Mouse (Mus musculus): Measurements from ENCODE around the gene Amhr2. TPM values are rescaled to one million over a fixed set of nuclear protein-coding genes. Genes with fewer than 3 reads are reported as not detected.

The Amhr2 gene
- polyA plus RNA-seq, 1 experiment, result 4.8 TPM

DNA sequence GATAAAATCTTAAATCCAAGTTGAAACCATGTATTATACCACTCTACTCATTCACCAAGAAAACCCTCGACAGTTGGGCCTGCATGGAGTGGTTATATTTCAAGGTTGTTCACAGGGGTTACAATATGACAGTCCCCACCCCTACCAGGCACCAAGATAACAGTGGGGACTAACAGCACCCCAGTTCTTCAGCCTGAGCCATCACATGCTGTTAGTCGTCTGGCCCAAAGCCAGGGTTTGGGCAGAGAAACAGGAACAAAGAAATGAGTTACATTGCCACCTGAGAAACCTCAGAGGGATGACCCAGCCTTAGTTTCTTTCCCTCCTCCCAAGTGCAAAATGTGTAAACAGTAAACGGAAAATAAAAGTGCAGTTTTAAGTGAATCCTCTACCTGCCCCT is 54.2 kb downstream of the Amhr2 start:
- H3K4me3 ChIP-seq (replicated peaks; ENCODE audit: control insufficient read depth, low read depth, low read length), result no peak overlapping the region
- H3K27ac ChIP-seq (ENCODE audit: control insufficient read depth, insufficient read depth, low read depth, low read length, poor library complexity), result no peak overlapping the region
- 39% methylated on average over 3 of the region's 3 CpGs for WGBS
- no peak for TF ChIP-seq CTCF (IDR thresholded peaks at IDR 0.05; ENCODE audit: control insufficient read depth, insufficient read depth, low read length)
- TF ChIP-seq POLR2A (IDR thresholded peaks at IDR 0.05; ENCODE audit: borderline replicate concordance, control insufficient read depth, low read depth, low read length), result no peak
- no peaks in the 10 kb centered on the region for H3K4me1 ChIP-seq (ENCODE audit: control insufficient read depth, insufficient read depth, low read length)

DNA sequence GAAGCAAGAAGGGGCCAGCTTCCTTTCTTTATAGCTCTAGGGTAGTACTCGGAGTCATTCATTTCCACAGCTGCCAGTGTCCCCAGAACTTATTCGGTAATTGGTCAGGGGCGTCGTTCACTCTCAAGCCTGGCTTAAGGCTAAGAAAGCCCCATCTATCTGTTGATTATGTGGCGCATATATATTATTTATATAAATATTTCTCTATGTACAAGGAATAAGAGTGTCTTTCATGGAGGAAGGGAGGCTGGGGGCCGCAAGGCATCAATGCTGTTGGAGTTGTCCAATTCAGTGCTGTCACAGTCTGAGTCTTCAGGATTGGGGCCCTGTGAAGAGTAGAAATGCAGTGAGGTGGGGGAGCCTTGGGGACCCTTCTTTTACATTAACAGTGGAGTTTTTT is 54.7 kb downstream of the Amhr2 start:
- no peak for TF ChIP-seq POLR2A (IDR thresholded peaks at IDR 0.05; ENCODE audit: borderline replicate concordance, control insufficient read depth, low read depth, low read length)
- TF ChIP-seq CTCF (IDR thresholded peaks at IDR 0.05; ENCODE audit: control insufficient read depth, insufficient read depth, low read length), result no peak
- Histone ChIP-seq H3K4me1 (ENCODE audit: control insufficient read depth, insufficient read depth, low read length) (no peaks in the 10 kb centered on the region), H3K4me3 (replicated peaks; ENCODE audit: control insufficient read depth, low read depth, low read length) (no peak overlapping the region), H3K27ac (ENCODE audit: control insufficient read depth, insufficient read depth, low read depth, low read length, poor library complexity) (no peak overlapping the region)
- 84% methylated on average over 6 of the region's 6 CpGs for whole genome bisulfite sequencing

DNA sequence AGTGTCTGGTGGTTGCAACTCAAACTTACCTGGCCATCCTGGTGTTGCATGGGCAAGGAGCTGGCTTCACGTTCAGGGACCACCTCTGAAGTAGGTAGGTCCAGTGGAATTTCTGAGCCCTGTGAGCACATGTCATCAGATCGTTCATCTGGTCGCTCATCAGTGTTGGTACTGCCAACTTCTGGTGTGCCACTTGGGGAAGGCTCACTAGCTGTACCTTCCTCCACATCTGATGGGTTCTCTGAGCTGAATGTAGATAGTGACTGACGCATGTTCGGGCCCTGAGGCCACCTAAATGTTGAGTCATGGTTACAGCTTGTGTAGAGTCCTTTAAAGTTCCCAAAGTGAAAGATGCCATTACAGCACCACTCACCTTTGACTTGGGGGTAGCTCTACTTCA is 55.3 kb downstream of the Amhr2 start:
- Histone ChIP-seq H3K4me3 (replicated peaks; ENCODE audit: control insufficient read depth, low read depth, low read length) (no peak overlapping the region), H3K27ac (ENCODE audit: control insufficient read depth, insufficient read depth, low read depth, low read length, poor library complexity) (no peak overlapping the region), H3K4me1 (ENCODE audit: control insufficient read depth, insufficient read depth, low read length) (no peaks in the 10 kb centered on the region)
- WGBS, result 87% methylated on average over 5 of the region's 5 CpGs
- TF ChIP-seq POLR2A (IDR thresholded peaks at IDR 0.05; ENCODE audit: borderline replicate concordance, control insufficient read depth, low read depth, low read length) (no peak), CTCF (IDR thresholded peaks at IDR 0.05; ENCODE audit: control insufficient read depth, insufficient read depth, low read length) (no peak)

DNA sequence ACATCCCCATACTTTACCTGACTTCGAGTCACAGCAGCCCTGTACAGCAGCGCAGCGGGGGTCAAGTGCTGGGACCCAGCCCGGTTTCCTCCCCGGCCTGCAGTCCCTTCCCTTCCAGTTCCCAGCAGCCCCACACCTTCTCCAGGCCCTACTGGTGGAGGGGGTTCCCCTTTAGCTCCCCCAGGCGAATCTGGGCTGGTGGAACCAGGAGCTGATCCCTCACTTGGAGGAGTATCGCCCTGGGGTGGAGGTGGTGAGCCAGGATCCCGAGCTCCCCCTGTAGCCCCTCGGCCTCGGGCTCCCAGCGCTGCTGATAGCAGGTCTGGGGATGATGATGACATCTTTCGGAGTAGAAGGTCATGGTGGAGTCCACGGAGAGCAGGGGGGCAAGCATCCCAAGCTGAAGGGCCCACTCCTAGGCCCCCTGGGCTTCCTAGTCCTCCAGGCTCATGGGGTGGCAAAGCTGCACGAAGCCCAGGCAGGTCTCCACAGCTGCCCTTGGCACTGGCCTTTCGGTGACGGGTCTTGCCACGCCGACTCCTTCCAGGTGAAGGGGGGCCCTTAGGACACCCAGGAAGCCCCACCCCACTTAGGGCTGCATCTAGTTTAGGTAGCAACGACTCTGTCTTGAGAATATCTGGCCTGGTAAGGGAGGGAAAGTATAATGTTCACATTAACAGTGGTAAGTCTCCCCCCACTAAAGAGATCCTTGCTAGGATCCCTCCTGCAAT is 56.1 kb downstream of the Amhr2 start:
- no peak for TF ChIP-seq CTCF (IDR thresholded peaks at IDR 0.05; ENCODE audit: control insufficient read depth, insufficient read depth, low read length)
- TF ChIP-seq POLR2A (IDR thresholded peaks at IDR 0.05; ENCODE audit: borderline replicate concordance, control insufficient read depth, low read depth, low read length), result no peak
- 91% methylated on average over 19 of the region's 19 CpGs for WGBS

DNA sequence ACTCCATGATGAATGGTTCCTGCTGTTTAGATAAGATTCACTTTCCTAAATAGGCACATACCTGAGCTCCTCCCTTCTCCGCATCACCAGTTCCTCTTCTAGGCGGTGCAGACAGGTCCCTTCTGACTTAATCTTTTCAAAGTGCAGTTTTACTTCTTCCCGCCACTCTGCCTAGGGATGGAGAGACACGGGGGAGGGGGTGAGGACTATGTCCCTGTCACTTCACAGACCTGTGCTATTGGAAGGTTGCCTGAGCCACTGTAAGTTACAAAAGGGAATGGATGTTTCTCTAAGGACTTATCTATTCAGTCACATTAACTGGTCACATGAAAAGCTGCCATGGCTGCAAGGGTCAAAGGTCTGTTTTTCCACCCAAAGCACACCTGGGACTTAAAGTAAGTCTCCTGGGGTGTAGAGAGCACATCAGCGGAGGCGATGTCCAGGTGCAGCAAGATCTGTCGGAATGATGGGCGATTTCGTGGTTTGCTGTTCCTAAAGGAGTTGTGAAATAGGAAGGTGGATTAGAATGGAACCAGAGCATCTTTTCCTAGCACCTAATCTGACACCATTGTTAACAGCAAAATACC is 57.2 kb downstream of the Amhr2 start:
- TF ChIP-seq CTCF (IDR thresholded peaks at IDR 0.05; ENCODE audit: control insufficient read depth, insufficient read depth, low read length) (no peak), POLR2A (IDR thresholded peaks at IDR 0.05; ENCODE audit: borderline replicate concordance, control insufficient read depth, low read depth, low read length) (no peak)
- H3K4me3 ChIP-seq (replicated peaks; ENCODE audit: control insufficient read depth, low read depth, low read length), result no peak overlapping the region
- 77% methylated on average over 9 of the region's 9 CpGs for WGBS
- H3K27ac ChIP-seq (ENCODE audit: control insufficient read depth, insufficient read depth, low read depth, low read length, poor library complexity), result no peak overlapping the region
- no peaks in the 10 kb centered on the region for H3K4me1 ChIP-seq (ENCODE audit: control insufficient read depth, insufficient read depth, low read length)

More for the DNA sequence above, 56.1 kb downstream of the Amhr2 start:
- no peak overlapping the region for H3K4me3 ChIP-seq (replicated peaks; ENCODE audit: control insufficient read depth, low read depth, low read length)
- no peak overlapping the region for H3K27ac ChIP-seq (ENCODE audit: control insufficient read depth, insufficient read depth, low read depth, low read length, poor library complexity)
- no peaks in the 10 kb centered on the region for H3K4me1 ChIP-seq (ENCODE audit: control insufficient read depth, insufficient read depth, low read length)

- H3K4me3 ChIP-seq (replicated peaks; ENCODE audit: control insufficient read depth, low read depth, low read length), result no peak within 1 kb of the TSS
- no peak for TF ChIP-seq CTCF (IDR thresholded peaks at IDR 0.05; ENCODE audit: control insufficient read depth, insufficient read depth, low read length)
- TF ChIP-seq POLR2A (IDR thresholded peaks at IDR 0.05; ENCODE audit: borderline replicate concordance, control insufficient read depth, low read depth, low read length), result no peak
- 87% methylated on average over 1 of the region's 1 CpGs for WGBS
- no peak within 1 kb of the TSS for H3K27ac ChIP-seq (ENCODE audit: control insufficient read depth, insufficient read depth, low read depth, low read length, poor library complexity)
- no peaks in the 10 kb centered on the region for H3K4me1 ChIP-seq (ENCODE audit: control insufficient read depth, insufficient read depth, low read length)
Measured at GRCm38 (mm10) chr15:102503447-102503846, 58.3 kb downstream of the Amhr2 start, which contains the start of gene Gm10337. Gm10337 (plus strand) TSS chr15:102503722.

Other genes with a start within 250 kb of the Amhr2 start
- gene Zfp740, start 242.1 kb upstream of the Amhr2 start, polyA plus RNA-seq (2011; ENCODE audit: insufficient read depth, insufficient read length, low replicate concordance, missing spikeins), result 22.8 and 34.5 TPM in 2 replicates
- gene Csad, start 240.6 kb upstream of the Amhr2 start, polyA plus RNA-seq (2011; ENCODE audit: insufficient read depth, insufficient read length, low replicate concordance, missing spikeins), result 13.6 and 18.5 TPM in 2 replicates
- gene Itgb7, start 213.4 kb upstream of the Amhr2 start, polyA plus RNA-seq (2011; ENCODE audit: insufficient read depth, insufficient read length, low replicate concordance, missing spikeins), result 39.1 and 140 TPM in 2 replicates
- 17.1 and 36.3 TPM in 2 replicates for gene Rarg, start 187.8 kb upstream of the Amhr2 start, polyA plus RNA-seq (2011; ENCODE audit: insufficient read depth, insufficient read length, low replicate concordance, missing spikeins)
- gene Gm9918, start 174.8 kb upstream of the Amhr2 start, polyA plus RNA-seq (2011; ENCODE audit: insufficient read depth, insufficient read length, low replicate concordance, missing spikeins), result not detected in 2 replicates
- 10.5 and 13.5 TPM in 2 replicates for gene Mfsd5, start 165.9 kb upstream of the Amhr2 start, polyA plus RNA-seq (2011; ENCODE audit: insufficient read depth, insufficient read length, low replicate concordance, missing spikeins)
- 22.9 and 39.8 TPM in 2 replicates for gene Espl1, start 149.1 kb upstream of the Amhr2 start, polyA plus RNA-seq (2011; ENCODE audit: insufficient read depth, insufficient read length, low replicate concordance, missing spikeins)
- 352 and 432 TPM in 2 replicates for gene Pfdn5, start 119.3 kb upstream of the Amhr2 start, polyA plus RNA-seq (2011; ENCODE audit: insufficient read depth, insufficient read length, low replicate concordance, missing spikeins)
- 40.0 and 43.6 TPM in 2 replicates for gene Myg1, start 113.7 kb upstream of the Amhr2 start, polyA plus RNA-seq (2011; ENCODE audit: insufficient read depth, insufficient read length, low replicate concordance, missing spikeins)
- gene Aaas, start 94.6 kb upstream of the Amhr2 start, polyA plus RNA-seq (2011; ENCODE audit: insufficient read depth, insufficient read length, low replicate concordance, missing spikeins), result 56.6 and 97.9 TPM in 2 replicates
- 3.2 and 3.5 TPM in 2 replicates for gene Sp7, start 78.2 kb upstream of the Amhr2 start, polyA plus RNA-seq (2011; ENCODE audit: insufficient read depth, insufficient read length, low replicate concordance, missing spikeins)
- 13.8 and 35.2 TPM in 2 replicates for gene Sp1, start 39.2 kb upstream of the Amhr2 start, polyA plus RNA-seq (2011; ENCODE audit: insufficient read depth, insufficient read length, low replicate concordance, missing spikeins)
- gene Prr13, start 13.7 kb downstream of the Amhr2 start, polyA plus RNA-seq (2011; ENCODE audit: insufficient read depth, insufficient read length, low replicate concordance, missing spikeins), result 125 and 251 TPM in 2 replicates
- 210 and 264 TPM in 2 replicates for gene Pcbp2, start 25.2 kb downstream of the Amhr2 start, polyA plus RNA-seq (2011; ENCODE audit: insufficient read depth, insufficient read length, low replicate concordance, missing spikeins)
- not detected in 2 replicates for gene Gm10337, start 58.4 kb downstream of the Amhr2 start, polyA plus RNA-seq (2011; ENCODE audit: insufficient read depth, insufficient read length, low replicate concordance, missing spikeins)
- 2.2 and 3.1 TPM in 2 replicates for gene Map3k12, start 71.7 kb downstream of the Amhr2 start, polyA plus RNA-seq (2011; ENCODE audit: insufficient read depth, insufficient read length, low replicate concordance, missing spikeins)
- gene Tarbp2, start 72.8 kb downstream of the Amhr2 start, polyA plus RNA-seq (2011; ENCODE audit: insufficient read depth, insufficient read length, low replicate concordance, missing spikeins), result 38.4 and 67.5 TPM in 2 replicates
- 16.0 and 32.7 TPM in 2 replicates for gene Npff, start 79.6 kb downstream of the Amhr2 start, polyA plus RNA-seq (2011; ENCODE audit: insufficient read depth, insufficient read length, low replicate concordance, missing spikeins)
- gene Gm28047, start 179.7 kb downstream of the Amhr2 start, polyA plus RNA-seq (2011; ENCODE audit: insufficient read depth, insufficient read length, low replicate concordance, missing spikeins), result 7.3 TPM in 1 of 2 replicates, not detected in the other
- gene Atf7, start 180.1 kb downstream of the Amhr2 start, polyA plus RNA-seq (2011; ENCODE audit: insufficient read depth, insufficient read length, low replicate concordance, missing spikeins), result 29.6 and 45.2 TPM in 2 replicates
- 189 and 212 TPM in 2 replicates for gene Atp5g2, start 227.0 kb downstream of the Amhr2 start, polyA plus RNA-seq (2011; ENCODE audit: insufficient read depth, insufficient read length, low replicate concordance, missing spikeins)

Data from bone marrow, adult 2 months (tissue).